Mouse (Mus musculus) midbrain, embryonic 15.5 days (tissue): Measurements from ENCODE around the gene Hist3h2ba. TPM values are rescaled to one million over a fixed set of nuclear protein-coding genes. Genes with fewer than 3 reads are reported as not detected.

Source experiments
- ATAC-seq: fragments of 200-750 bp; cut with Nextera tagmentation; replicated peaks from 2 replicates; pipeline ENCODE4 v1.8.0; 2017; ENCODE audit warnings: moderate TSS enrichment
- H3K27ac ChIP-seq: fragments of 300-500 bp; sonication (generic); 2 replicates; pipeline ENCODE4 v1.5.1; 2015; ENCODE audit warnings: mild to moderate bottlenecking, inconsistent platforms
- H3K27me3 ChIP-seq: fragments of 300-500 bp; sonication (generic); replicated peaks from 2 replicates; pipeline ENCODE4 v1.6.1; 2015; ENCODE audit warnings: inconsistent platforms
- H3K36me3 ChIP-seq: fragments of 300-500 bp; sonication (generic); replicated peaks from 2 replicates; pipeline ENCODE4 v1.6.1; 2015; ENCODE audit warnings: inconsistent platforms
- H3K4me1 ChIP-seq: fragments of 300-500 bp; sonication (generic); 2 replicates; pipeline ENCODE4 v1.6.1; 2015; ENCODE audit warnings: inconsistent platforms
- H3K4me2 ChIP-seq: fragments of 300-500 bp; sonication (generic); 2 replicates; pipeline ENCODE4 v1.6.1; 2015; ENCODE audit warnings: inconsistent platforms, mild to moderate bottlenecking, moderate library complexity
- H3K4me3 ChIP-seq: fragments of 300-500 bp; sonication (generic); 2 replicates; pipeline ENCODE4 v1.5.1; 2015; ENCODE audit warnings: mild to moderate bottlenecking, inconsistent platforms
- H3K9ac ChIP-seq: fragments of 300-500 bp; sonication (generic); 2 replicates; pipeline ENCODE4 v1.6.1; 2015; ENCODE audit warnings: mild to moderate bottlenecking, inconsistent platforms
- H3K9me3 ChIP-seq: fragments of 300-500 bp; sonication (generic); 2 replicates; pipeline ENCODE4 v1.6.1; 2016; ENCODE audit warnings: inconsistent platforms
- WGBS: fragments of 180-500 bp; shearing (Covaris S2); methylation state at CpG from one replicate; pipeline ENCODE4 v1.1.7; 2015; ENCODE audit warnings: mixed read lengths; 5-methylcytosine and 5-hydroxymethylcytosine counted together
- polyA plus RNA-seq: library from polyadenylated mRNA; unstranded; fragments of >200 nt; fragmentation: Nextera tagmentation; extraction: Ambion mirVana; gene quantifications from 2 replicates; pipeline ENCODE4 v1.2.1, GENCODE M21; 2015

Gene Hist3h2ba
- polyA plus RNA-seq, 1 experiment from 2014 or later = 338 TPM

DNA sequence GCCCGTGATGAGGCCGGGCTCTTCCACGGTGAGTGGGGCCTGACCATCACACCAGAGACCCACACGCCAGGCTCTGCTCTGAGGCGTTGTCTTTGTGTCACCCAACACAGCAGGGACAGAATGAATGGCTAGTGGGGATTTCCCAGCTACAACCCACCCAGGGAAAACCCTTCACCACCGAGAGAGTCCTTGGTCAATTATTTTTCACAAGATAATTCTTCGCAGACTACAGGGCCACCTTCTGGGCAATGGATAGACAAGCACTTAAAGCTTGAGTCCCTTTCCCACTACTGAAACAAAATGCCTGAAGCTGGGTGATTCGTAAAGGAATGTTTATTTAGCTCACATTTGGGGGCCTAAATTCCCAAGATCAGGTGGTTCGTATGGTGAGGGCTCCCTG is 26.3 kb upstream of the Hist3h2ba start:
- H3K9me3 ChIP-seq = no peaks in the 10 kb centered on the region
- H3K4me1 ChIP-seq = no peaks in the 10 kb centered on the region
- H3K4me3 ChIP-seq = no peak overlapping the region
- 0 out of 2 replicates have a peak, but pooled peaks cover 3% of the 10 kb centered on the region for H3K27me3 ChIP-seq
- H3K4me2 ChIP-seq = no peak overlapping the region
- no peak for ATAC-seq
- H3K27ac ChIP-seq = no peak overlapping the region
- 80% methylated on average over 9 of the region's 9 CpGs for WGBS
- H3K9ac ChIP-seq = no peak overlapping the region
- H3K36me3 ChIP-seq = no peaks in the 10 kb centered on the region

DNA sequence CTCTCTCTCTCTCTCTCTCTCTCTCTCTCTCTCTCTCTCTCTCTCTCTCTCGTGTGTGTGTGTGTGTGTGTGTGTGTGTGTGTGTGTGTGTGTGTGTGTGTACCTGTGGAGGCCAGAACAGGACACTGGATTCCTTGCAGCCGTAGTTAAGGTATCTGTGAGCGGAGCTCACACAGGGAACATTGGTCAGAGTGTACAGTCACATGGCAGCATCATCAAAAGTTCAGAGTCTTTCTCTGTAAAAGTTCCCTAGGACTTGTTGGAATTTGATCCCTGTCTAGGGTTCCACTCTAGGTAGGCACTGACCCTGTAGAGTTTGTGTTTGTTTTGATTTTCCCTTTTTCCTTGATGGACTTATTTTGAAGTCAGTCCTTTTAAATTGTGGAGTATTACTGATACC is 22.1 kb upstream of the Hist3h2ba start:
- H3K4me1 ChIP-seq = peaks cover 4% of the 10 kb centered on the region; the same call in 1 of the 2 replicates
- H3K9me3 ChIP-seq = no peaks in the 10 kb centered on the region
- peaks cover 8% of the 10 kb centered on the region for H3K36me3 ChIP-seq
- H3K27ac ChIP-seq = no peak overlapping the region
- H3K4me2 ChIP-seq = no peak overlapping the region
- H3K27me3 ChIP-seq = no peaks in the 10 kb centered on the region
- H3K9ac ChIP-seq = no peak overlapping the region
- no peak for ATAC-seq
- no peak overlapping the region for H3K4me3 ChIP-seq
- 91% methylated on average over 2 of the region's 3 CpGs for WGBS

DNA sequence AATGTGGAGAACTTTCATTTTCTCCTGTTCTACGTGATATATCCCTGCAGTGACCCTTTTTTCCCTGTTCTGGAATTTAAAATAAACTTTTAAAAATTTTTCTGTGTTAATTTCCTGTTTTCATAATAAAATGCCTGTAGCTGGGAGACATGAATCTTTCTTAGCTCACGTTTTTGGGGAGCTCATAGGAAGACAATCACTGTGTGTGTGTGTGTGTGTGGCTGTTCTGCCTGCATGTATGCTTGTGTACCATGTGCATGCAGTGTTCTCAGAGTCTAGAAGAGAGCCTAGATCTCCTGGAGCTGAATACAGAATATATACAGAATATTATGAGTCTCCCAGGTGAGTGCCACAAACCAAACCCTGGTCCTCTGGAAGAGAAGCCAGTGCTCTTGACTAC is 21.7 kb upstream of the Hist3h2ba start:
- peaks cover 4% of the 10 kb centered on the region; the same call in 1 of the 2 replicates for H3K4me1 ChIP-seq
- no peaks in the 10 kb centered on the region for H3K9me3 ChIP-seq
- H3K27me3 ChIP-seq = no peaks in the 10 kb centered on the region
- H3K9ac ChIP-seq = no peak overlapping the region
- H3K36me3 ChIP-seq = peaks cover 12% of the 10 kb centered on the region
- H3K27ac ChIP-seq = no peak overlapping the region
- H3K4me2 ChIP-seq = no peak overlapping the region
- no peak for ATAC-seq
- no peak overlapping the region for H3K4me3 ChIP-seq
- WGBS = 83% methylated on average over 2 of the region's 2 CpGs

DNA sequence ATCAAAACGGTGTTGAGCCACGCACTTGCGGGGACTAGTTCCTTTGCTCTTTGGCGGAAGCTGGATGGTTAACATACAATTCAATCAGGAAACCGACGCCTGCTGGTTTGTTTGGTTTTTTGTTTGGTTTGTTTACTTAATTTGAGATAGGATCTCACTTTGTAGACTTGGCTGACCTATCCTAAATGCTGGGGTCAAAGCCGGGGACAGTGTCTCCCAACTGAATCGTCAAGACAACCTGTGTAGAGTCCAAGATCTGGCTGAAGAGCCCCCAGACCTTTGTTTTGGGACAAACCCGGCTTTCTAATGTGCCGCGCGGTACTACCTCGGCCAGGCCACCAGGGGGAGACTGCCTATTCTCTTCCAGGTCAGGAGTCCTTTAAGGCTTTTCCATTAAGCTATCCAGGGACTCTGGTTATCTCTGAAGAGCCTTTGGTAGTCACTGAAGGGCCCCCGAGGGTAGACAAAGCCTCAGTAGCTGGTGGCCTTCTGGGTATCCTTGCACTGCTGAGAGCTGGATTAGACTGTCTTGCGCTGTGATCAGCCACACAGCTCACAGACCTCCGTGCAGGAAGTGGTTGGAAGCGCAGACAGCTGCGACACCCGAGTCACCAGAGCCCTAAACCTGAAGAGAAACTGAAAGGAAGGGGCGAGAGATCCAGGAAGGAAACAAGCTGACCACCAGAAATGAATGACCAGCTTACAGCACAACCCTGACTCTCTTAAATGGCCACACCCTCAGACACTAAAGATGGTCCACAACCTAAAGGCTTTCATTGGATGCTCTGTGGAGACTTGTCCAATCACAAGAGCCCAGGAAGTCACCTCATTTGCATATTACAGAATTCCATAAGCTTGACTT is 20.7 kb upstream of the Hist3h2ba start:
- no peaks in the 10 kb centered on the region for H3K9me3 ChIP-seq
- H3K9ac ChIP-seq = no peak overlapping the region
- peak; percentile 74 for ATAC-seq
- 0 out of 2 replicates have a peak overlapping the region, but pooled peaks have one; percentile 3 for H3K4me3 ChIP-seq
- no peaks in the 10 kb centered on the region for H3K27me3 ChIP-seq
- H3K27ac ChIP-seq = peak overlapping the region; percentile 49
- H3K4me1 ChIP-seq = peaks cover 4% of the 10 kb centered on the region; the same call in 1 of the 2 replicates
- peaks cover 22% of the 10 kb centered on the region for H3K36me3 ChIP-seq
- 33% methylated on average over 20 of the region's 20 CpGs for WGBS
- H3K4me2 ChIP-seq = peak overlapping the region; percentile 30

DNA sequence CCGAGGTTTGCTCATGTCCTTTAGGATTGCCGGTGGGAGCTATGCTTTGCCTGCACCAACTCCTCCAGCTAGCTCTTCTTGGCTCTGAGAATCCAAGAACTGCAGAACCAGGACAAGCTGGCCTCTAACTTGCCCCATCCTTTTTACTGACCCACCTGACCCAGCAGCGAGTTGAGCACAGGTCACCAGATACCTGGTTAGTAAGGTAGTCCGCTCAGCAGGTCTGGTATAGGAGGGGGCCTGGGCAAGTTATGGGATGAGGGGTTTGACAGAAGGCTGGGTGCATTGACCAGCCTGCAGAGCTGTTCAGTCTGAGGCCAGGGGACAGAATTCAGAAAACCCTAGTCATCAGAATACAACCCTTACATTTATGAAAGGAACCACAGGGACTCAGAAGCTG is 19.7 kb upstream of the Hist3h2ba start:
- 69% methylated on average over 4 of the region's 4 CpGs for WGBS
- peaks cover 32% of the 10 kb centered on the region for H3K36me3 ChIP-seq
- H3K27ac ChIP-seq = no peak overlapping the region
- no peak overlapping the region for H3K4me3 ChIP-seq
- ATAC-seq = no peak
- H3K4me2 ChIP-seq = no peak overlapping the region
- no peaks in the 10 kb centered on the region for H3K9me3 ChIP-seq
- no peaks in the 10 kb centered on the region for H3K27me3 ChIP-seq
- H3K4me1 ChIP-seq = peaks cover 4% of the 10 kb centered on the region; the same call in 1 of the 2 replicates
- no peak overlapping the region for H3K9ac ChIP-seq

DNA sequence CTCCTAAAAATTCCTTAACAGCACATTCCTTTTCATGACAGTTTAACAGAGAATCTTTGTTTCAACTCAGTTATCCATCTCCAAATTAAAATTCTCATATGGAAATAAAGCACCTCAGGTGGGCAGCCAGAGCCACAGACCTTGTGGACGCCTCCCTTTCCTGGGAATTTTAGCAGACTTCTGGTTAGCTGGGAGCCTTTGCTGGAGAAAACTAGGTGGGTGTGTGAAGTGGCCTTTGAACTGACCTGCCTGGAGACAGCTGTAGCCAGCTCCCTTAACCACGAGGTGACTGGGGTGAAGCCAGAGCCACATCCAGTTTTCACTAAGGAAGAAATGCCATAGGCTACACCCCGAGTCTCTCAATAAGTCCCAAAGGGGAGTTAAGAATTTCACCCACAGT is 19.1 kb upstream of the Hist3h2ba start:
- H3K4me3 ChIP-seq = no peak overlapping the region
- peaks cover 36% of the 10 kb centered on the region for H3K36me3 ChIP-seq
- H3K27me3 ChIP-seq = no peaks in the 10 kb centered on the region
- H3K4me2 ChIP-seq = no peak overlapping the region
- no peak overlapping the region for H3K9ac ChIP-seq
- no peak for ATAC-seq
- WGBS = 70% methylated on average over 3 of the region's 3 CpGs
- H3K27ac ChIP-seq = no peak overlapping the region
- H3K9me3 ChIP-seq = no peaks in the 10 kb centered on the region
- H3K4me1 ChIP-seq = peaks cover 4% of the 10 kb centered on the region; the same call in 1 of the 2 replicates

DNA sequence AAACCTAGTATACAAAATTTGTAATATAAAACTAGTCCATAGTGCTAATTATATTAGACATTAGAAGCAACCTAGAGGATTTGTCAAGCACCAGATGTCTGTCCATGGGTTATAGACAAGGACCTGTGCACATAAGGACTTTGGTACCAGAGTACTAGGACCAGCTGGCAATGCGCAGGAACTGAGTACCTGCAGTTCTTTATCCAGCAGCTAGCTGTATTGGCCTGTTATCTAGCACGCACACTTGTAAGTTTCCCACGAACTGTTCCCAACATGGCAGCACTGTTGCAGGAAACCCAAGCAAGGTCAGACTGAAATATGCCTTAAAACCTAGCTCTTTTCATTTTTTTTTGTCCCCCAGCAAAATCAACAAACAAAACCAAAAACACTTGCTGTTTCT is 18.5 kb upstream of the Hist3h2ba start:
- ATAC-seq = no peak
- no peaks in the 10 kb centered on the region for H3K9me3 ChIP-seq
- no peak overlapping the region for H3K4me3 ChIP-seq
- no peak overlapping the region for H3K27ac ChIP-seq
- 85% methylated on average over 3 of the region's 3 CpGs for WGBS
- H3K9ac ChIP-seq = no peak overlapping the region
- H3K27me3 ChIP-seq = no peaks in the 10 kb centered on the region
- H3K4me1 ChIP-seq = peaks cover 4% of the 10 kb centered on the region; the same call in 1 of the 2 replicates
- no peak overlapping the region for H3K4me2 ChIP-seq
- H3K36me3 ChIP-seq = peaks cover 36% of the 10 kb centered on the region

DNA sequence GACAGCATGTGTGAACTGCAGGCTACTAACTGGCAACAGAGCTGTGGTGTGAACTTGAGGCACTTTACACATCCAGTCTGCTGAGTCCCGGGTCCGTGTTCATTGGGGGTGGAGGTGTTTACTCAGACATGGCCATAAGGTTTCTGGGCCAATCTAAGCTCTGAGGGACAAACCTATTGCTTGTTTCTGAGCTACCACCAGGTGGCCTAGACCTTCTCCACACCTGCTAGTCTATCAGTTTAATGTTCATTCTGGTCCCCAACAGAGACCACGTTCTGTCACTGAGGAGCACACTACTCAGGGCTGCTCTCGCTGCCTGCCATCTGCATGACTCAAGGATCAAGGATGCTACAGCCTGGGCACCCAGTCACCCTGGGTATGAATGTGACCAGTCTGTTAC is 17.1 kb upstream of the Hist3h2ba start:
- WGBS = 80% methylated on average over 4 of the region's 4 CpGs
- Histone ChIP-seq H3K4me1 (peaks cover 14% of the 10 kb centered on the region), H3K36me3 (peaks cover 42% of the 10 kb centered on the region), H3K27me3 (no peaks in the 10 kb centered on the region), H3K9me3 (no peaks in the 10 kb centered on the region), H3K4me3 (no peak overlapping the region), H3K4me2 (no peak overlapping the region), H3K27ac (no peak overlapping the region), H3K9ac (no peak overlapping the region)
- no peak for ATAC-seq

DNA sequence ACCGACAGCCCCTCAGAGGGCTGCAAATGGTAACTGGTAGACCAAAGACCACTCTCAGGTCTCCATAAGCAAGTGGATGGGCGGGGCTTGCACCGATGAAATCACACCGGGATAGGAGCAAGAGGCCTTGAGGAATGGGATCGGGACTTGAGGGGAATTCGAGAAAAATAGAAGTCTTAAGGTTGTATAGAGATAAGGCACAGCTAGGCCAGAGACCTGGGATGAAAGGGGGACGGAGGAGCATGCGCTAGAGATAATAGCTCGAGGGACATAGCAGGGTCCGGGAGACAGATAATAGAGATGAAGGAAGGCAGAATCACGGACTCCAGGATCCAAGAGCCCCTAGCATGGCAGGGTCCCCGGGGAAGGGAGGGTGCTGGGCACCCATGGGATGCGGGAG is 10.8 kb upstream of the Hist3h2ba start:
- ATAC-seq = 0 out of 2 replicates have a peak, but pooled peaks have one; percentile 1
- peak overlapping the region; percentile 71 for H3K4me3 ChIP-seq
- WGBS = under 1% methylated on average over 13 of the region's 13 CpGs
- peak overlapping the region; percentile 91 for H3K4me2 ChIP-seq
- H3K9me3 ChIP-seq = no peaks in the 10 kb centered on the region
- no peaks in the 10 kb centered on the region for H3K27me3 ChIP-seq
- H3K9ac ChIP-seq = peak overlapping the region; percentile 98
- H3K4me1 ChIP-seq = peaks cover 33% of the 10 kb centered on the region
- peak overlapping the region; percentile 96 for H3K27ac ChIP-seq
- peaks cover 22% of the 10 kb centered on the region for H3K36me3 ChIP-seq

DNA sequence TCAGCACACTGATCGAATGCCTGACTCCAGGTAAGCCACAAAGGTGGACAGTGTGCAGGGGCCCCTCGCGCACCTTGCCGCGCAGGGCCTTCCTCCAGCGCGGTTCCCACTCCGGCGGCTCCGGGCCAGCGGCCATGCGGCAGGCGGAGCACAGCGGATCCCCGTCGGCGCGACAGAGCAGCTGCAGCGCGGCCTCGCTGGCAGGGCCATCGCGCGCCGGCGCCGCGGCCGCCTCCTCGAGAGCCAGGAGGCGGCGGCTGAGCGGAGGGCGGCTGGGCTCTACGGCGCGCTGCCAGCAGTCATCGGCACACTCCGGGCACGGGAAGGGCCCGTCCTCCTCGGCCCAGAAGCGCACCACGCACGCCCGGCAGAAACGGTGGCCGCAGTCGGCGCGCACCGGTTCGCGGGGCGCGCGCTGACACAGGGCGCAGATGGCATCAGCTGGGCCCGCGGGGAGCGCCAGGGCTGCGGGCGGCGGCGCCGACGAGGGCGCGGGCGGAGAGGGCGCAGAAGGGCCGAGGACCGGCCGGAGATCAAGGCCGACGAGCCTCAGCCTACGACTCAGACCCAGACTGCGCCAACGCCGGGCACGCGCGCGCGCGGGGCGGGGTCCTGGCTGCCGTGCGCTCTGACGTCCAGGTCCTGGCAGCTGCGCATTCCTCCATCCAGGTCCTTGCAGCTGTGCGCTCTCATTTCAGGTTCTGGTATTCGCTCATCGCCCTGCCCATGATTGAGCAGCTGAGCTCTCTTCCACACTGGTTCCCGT is 10.2 kb upstream of the Hist3h2ba start, which contains the start of gene Rnf187:
Gene Rnf187 (minus strand): TSS at position 595 of the 766 bp plus-strand sequence.
- peak within 1 kb of the TSS; percentile 71 for H3K4me3 ChIP-seq
- no peaks in the 10 kb centered on the region for H3K9me3 ChIP-seq
- peaks cover 17% of the 10 kb centered on the region for H3K36me3 ChIP-seq
- peak within 1 kb of the TSS; percentile 98 for H3K9ac ChIP-seq
- peak within 1 kb of the TSS; percentile 96 for H3K27ac ChIP-seq
- peak; percentile 96 for ATAC-seq
- 0% methylated on average over 91 of the region's 95 CpGs for WGBS
- H3K4me1 ChIP-seq = peaks cover 33% of the 10 kb centered on the region
- H3K4me2 ChIP-seq = peak within 1 kb of the TSS; percentile 91
- no peaks in the 10 kb centered on the region for H3K27me3 ChIP-seq

DNA sequence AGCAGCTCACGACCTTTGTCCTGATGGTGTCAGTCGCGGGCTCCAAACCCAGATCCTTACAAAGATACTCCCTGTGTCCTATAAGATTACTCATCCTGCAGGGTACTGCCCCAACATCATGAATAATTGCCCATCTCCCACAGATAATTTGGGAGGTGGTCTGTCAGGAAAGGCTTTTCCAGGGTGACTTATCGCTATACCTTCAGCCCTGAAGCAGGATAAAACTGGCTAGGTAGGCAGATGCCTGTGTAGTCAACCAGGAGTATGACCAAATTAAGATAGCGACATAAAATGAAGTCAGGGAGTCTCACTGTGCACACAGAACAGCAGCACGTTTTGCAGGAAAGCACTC is 9.7 kb upstream of the Hist3h2ba start:
- Histone ChIP-seq H3K27me3 (no peaks in the 10 kb centered on the region), H3K4me3 (peak overlapping the region; percentile 71), H3K4me1 (peaks cover 33% of the 10 kb centered on the region), H3K36me3 (peaks cover 11% of the 10 kb centered on the region), H3K9ac (peak overlapping the region; percentile 98), H3K4me2 (peak overlapping the region; percentile 91), H3K9me3 (no peaks in the 10 kb centered on the region), H3K27ac (peak overlapping the region; percentile 96)
- no peak for ATAC-seq
- WGBS = 14% methylated on average over 6 of the region's 6 CpGs

DNA sequence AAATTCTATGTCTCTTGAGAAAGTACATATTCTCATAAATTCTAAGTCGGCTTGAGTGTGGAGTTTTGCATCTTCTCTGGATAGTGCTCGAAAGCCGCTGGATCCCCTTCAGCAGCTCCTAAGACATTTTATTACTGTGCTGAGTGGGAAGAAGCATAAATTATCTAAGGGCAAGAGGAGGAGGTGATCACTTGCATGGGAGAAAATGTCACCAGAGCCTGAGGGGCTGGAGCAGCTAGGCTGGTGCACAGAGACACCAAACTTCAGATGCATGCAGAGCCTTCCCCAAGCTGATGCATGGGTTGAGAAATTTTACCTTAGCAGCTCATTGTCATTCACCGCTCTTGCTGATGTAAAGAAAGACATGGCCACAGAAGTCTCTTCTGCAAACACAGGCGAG is 4.6 kb upstream of the Hist3h2ba start:
- WGBS = 75% methylated on average over 5 of the region's 5 CpGs
- no peak overlapping the region for H3K4me3 ChIP-seq

More for the DNA sequence above, 4.6 kb upstream of the Hist3h2ba start:
- Histone ChIP-seq H3K36me3 (no peaks in the 10 kb centered on the region), H3K4me2 (no peak overlapping the region), H3K9me3 (no peaks in the 10 kb centered on the region), H3K4me1 (peaks cover 15% of the 10 kb centered on the region), H3K27ac (no peak overlapping the region), H3K27me3 (no peaks in the 10 kb centered on the region), H3K9ac (no peak overlapping the region)
- ATAC-seq = no peak
